Mouse (Mus musculus) heart, embryonic 13.5 days (tissue): ENCODE measurements at regions not wholly inside any gene's neighbourhood (a gene's known extent, or its start where the extent isn't known, plus 50 kb on each side); places are given as distances from the start of the nearest gene placed in this dataset.

Experiments
- ATAC-seq: fragments of 200-750 bp; cut with Nextera tagmentation; 2 replicates; pipeline ENCODE4 v1.8.0; 2017; ENCODE audit warnings: moderate TSS enrichment; ENCODE audit not compliant: insufficient number of reproducible peaks, low FRiP score, low TSS enrichment; ENCODE audit errors: extremely low read depth
- H3K27ac ChIP-seq: fragments of 300-500 bp; sonication (generic); replicated peaks from 2 replicates; pipeline ENCODE4 v1.5.1; 2015; ENCODE audit warnings: moderate library complexity, mild to moderate bottlenecking, inconsistent platforms
- H3K27me3 ChIP-seq: fragments of 300-500 bp; sonication (generic); replicated peaks from 2 replicates; pipeline ENCODE4 v1.6.1; 2015; ENCODE audit warnings: mild to moderate bottlenecking, inconsistent platforms
- H3K36me3 ChIP-seq: fragments of 300-500 bp; sonication (generic); 2 replicates; pipeline ENCODE4 v1.6.1; 2015; ENCODE audit warnings: mild to moderate bottlenecking, inconsistent platforms
- H3K4me1 ChIP-seq: fragments of 300-500 bp; sonication (generic); 2 replicates; pipeline ENCODE4 v1.6.1; 2015; ENCODE audit warnings: inconsistent platforms
- H3K4me2 ChIP-seq: fragments of 300-500 bp; sonication (generic); 2 replicates; pipeline ENCODE4 v1.6.1; 2015; ENCODE audit warnings: inconsistent platforms, mild to moderate bottlenecking, moderate library complexity
- H3K4me3 ChIP-seq: fragments of 300-500 bp; sonication (generic); 2 replicates; pipeline ENCODE4 v1.5.1; 2015; ENCODE audit warnings: moderate library complexity, mild to moderate bottlenecking, inconsistent platforms
- H3K9ac ChIP-seq: fragments of 300-500 bp; sonication (generic); 2 replicates; pipeline ENCODE4 v1.6.1; 2015; ENCODE audit warnings: inconsistent platforms, mild to moderate bottlenecking, moderate library complexity
- H3K9me3 ChIP-seq: fragments of 300-500 bp; sonication (generic); 2 replicates; pipeline ENCODE4 v1.6.1; 2016; ENCODE audit warnings: inconsistent platforms
- WGBS: fragments of 180-500 bp; shearing (Covaris S2); methylation state at CpG from one replicate; pipeline ENCODE4 v1.1.7; 2015; ENCODE audit warnings: mixed read lengths; 5-methylcytosine and 5-hydroxymethylcytosine counted together

DNA sequence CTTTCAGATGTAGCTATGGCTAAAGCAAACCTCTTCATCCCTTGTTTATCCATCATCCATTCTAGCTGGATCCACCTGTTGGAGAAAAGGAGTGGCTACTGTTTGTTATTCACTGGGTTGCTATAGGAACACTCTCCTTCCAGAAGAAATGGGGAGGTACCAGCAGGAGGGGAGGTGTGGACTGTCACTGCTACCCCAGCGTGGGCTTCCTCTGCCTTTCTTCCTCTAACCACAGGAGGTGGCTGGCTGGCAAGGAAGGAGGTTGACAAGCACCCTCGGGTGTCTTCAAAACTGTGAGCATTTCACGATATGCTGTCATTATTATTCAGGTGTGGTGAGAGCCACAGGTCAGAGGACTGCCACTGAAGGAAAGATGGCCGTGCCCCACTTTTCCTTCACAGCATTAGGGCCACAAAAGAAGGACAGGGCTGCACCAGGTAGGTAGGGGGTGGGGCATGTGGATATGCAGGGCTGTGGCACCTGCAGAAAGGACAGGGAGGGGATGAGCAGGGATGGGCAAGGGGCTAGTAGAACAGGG, 122.2 kb downstream of the Plxna1 start:
- Histone ChIP-seq H3K27me3 (peaks cover 51% of the 10 kb centered on the region), H3K9ac (no peak overlapping the region), H3K9me3 (no peaks in the 10 kb centered on the region), H3K4me3 (no peak overlapping the region), H3K4me1 (peaks cover 17% of the 10 kb centered on the region), H3K36me3 (no peaks in the 10 kb centered on the region), H3K4me2 (no peak overlapping the region), H3K27ac (no peak overlapping the region)
- 23% methylated on average over 4 of the region's 4 CpGs for WGBS
- ATAC-seq: no peak

DNA sequence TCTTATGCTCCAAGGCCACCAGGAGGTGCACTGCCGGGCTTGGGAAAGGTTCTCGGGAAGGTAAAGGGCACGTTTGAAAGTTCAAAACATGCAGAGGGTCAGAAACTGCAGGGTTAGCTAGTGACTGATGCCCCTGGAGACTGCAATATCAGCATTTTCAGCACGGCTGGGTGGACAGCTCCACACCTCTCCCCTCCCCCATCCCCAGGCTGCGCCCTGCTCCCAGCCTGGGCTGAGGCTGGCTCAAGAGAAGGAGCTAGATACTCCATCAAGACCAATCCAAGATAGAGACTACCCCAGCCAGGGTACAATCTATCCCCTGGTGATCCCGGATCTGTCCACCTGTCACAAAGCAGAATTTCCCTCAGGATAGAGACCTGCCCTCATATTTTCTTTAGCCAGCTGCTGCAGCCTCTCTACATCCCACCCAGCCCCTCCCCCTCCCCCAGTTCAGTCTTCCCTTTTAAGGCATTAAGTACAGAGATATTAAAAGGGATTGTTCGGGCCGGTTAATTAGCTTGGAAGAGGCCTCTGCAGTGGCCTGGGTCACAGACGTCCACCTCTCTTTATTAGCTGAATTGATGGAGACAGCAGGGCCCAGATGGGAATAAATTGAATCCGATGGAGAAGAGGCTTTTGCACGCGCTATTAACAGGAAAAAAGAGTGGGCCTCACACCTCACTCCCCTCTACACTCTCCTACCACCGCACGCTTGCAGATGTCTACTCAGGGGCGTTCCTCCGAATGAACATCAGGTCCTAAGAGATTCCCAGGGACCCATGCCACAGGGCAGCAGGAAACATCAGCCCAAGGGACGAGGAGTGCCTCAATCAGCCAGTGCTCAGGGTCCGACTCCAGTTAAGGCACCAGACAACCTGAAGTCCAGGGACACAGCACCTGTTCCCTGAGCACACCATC, 119.8 kb downstream of the Plxna1 start:
- H3K27me3 ChIP-seq: peaks cover 33% of the 10 kb centered on the region
- H3K4me3 ChIP-seq: no peak overlapping the region
- H3K36me3 ChIP-seq: no peaks in the 10 kb centered on the region
- no peak overlapping the region for H3K4me2 ChIP-seq
- 27% methylated on average over 18 of the region's 18 CpGs for WGBS
- no peaks in the 10 kb centered on the region for H3K9me3 ChIP-seq
- ATAC-seq: no peak
- peaks cover 17% of the 10 kb centered on the region for H3K4me1 ChIP-seq
- no peak overlapping the region for H3K9ac ChIP-seq
- H3K27ac ChIP-seq: no peak overlapping the region

DNA sequence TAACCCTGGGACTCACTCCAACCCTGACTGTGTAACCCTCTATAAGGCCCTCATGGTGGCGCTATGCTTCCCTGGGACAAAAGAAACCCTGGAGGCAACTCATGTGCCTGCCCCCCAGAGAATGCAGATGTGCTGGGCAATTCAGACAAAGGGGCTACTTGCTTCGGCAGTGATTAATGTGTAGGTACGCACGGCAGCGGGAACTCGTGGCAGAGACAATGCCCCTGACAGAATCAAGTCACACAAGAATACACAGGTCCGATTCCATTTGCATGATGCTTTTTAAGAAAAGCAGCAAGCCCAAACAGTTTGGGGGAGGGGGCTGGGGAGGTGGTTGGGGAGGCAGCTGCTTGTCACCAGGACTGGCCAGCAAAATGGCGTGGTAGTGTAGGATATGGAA, 116.9 kb downstream of the Plxna1 start:
- Histone ChIP-seq H3K4me2 (no peak overlapping the region), H3K9me3 (no peaks in the 10 kb centered on the region), H3K27ac (no peak overlapping the region), H3K27me3 (peaks cover 25% of the 10 kb centered on the region), H3K4me1 (no peaks in the 10 kb centered on the region), H3K9ac (no peak overlapping the region), H3K36me3 (no peaks in the 10 kb centered on the region), H3K4me3 (no peak overlapping the region)
- 74% methylated on average over 8 of the region's 8 CpGs for WGBS
- ATAC-seq: no peak

DNA sequence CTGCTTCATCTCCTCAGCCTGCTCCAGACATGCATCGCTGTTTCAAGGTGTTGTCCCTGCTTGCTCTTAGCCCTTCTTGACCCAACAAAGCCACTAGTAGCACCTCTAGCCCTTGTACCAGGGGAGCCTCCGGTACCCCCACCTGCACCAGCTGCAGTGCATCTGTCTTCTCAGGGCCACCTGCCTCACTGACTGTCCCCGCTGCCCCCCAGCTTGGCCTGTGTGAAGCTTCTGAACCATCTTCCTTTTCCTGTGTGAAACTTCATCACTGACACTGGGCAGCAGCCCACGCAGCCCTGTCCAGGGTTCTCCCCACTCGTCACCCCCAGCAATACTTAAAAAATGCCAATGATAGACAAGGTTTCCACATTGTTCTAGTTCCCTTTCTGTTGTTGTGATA, 116.2 kb downstream of the Plxna1 start:
- 72% methylated on average over 5 of the region's 5 CpGs for WGBS

DNA sequence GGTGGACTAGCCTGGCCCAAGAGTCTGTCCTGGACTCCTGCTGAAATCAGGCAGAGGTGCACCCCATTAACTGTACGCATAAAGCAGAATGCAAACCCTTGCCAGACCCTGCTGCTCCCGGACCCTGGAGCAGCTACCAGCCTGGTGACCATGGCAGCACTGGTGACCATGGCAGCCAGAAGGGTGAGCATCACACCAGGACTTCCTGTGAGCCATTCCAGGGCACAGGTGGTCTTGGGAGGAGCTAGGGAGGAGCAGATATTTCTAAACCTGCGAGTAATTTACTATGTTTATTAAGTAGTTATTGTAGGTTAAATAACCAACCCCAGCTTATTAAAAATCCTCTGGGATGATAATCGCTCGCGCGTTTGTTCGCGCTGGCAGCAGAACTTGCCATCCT, 113.8 kb downstream of the Plxna1 start:
- no peak overlapping the region for H3K27ac ChIP-seq

More for the DNA sequence above, 116.2 kb downstream of the Plxna1 start:
- H3K27me3 ChIP-seq: peaks cover 25% of the 10 kb centered on the region
- no peak overlapping the region for H3K27ac ChIP-seq
- H3K9ac ChIP-seq: no peak overlapping the region
- no peak overlapping the region for H3K4me3 ChIP-seq
- ATAC-seq: no peak
- no peak overlapping the region for H3K4me2 ChIP-seq
- no peaks in the 10 kb centered on the region for H3K4me1 ChIP-seq
- no peaks in the 10 kb centered on the region for H3K9me3 ChIP-seq
- no peaks in the 10 kb centered on the region for H3K36me3 ChIP-seq

DNA sequence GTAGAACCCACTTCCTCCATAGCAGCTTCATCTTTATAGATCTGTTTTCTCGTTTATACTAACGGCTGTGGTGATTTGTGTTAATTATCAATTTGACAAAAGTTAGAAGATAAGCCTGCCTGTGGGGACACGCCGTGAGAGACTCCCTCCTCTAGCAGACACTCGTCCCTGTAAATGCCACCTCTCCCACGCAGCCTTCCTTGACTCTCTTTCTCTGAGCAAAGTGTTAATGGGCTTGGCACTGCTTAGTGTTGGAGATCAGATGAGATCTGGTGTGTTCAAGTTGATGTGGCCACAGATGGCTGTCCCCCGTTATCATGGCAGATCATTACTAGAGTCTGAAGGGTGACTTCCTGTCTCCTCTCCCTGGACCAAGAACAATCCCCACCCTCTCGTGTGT, 113.1 kb downstream of the Plxna1 start:
- no peaks in the 10 kb centered on the region for H3K4me1 ChIP-seq
- H3K9me3 ChIP-seq: no peaks in the 10 kb centered on the region
- 61% methylated on average over 8 of the region's 8 CpGs for WGBS
- H3K27me3 ChIP-seq: peaks cover 7% of the 10 kb centered on the region; the same call in 1 of the 2 replicates
- H3K4me2 ChIP-seq: no peak overlapping the region
- ATAC-seq: no peak
- H3K27ac ChIP-seq: no peak overlapping the region
- no peaks in the 10 kb centered on the region for H3K36me3 ChIP-seq
- no peak overlapping the region for H3K4me3 ChIP-seq
- H3K9ac ChIP-seq: no peak overlapping the region

More for the DNA sequence above, 113.8 kb downstream of the Plxna1 start:
- Histone ChIP-seq H3K27me3 (peaks cover 9% of the 10 kb centered on the region), H3K9ac (no peak overlapping the region), H3K4me1 (no peaks in the 10 kb centered on the region), H3K4me2 (no peak overlapping the region), H3K9me3 (no peaks in the 10 kb centered on the region), H3K4me3 (no peak overlapping the region), H3K36me3 (no peaks in the 10 kb centered on the region)
- ATAC-seq: no peak
- 86% methylated on average over 9 of the region's 9 CpGs for WGBS

DNA sequence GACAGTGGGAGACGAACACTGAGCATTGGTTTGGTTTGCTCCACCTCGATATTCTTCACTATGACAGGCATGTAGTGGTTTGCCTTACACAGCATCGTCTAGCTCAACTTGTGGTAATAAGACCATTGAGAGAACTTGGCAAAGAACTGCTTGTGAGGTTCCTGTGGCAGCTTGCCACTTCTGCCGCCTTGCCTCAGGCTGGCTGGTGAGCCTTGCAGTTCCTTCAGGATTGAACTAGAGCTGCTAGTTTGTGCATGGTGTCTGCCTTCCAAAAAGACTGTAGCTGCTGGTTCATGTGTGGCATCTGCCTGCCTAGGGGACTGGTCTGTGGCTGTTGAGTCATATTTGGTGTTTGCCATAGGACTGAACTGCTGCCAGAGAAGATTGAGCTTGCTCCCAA, 110.8 kb downstream of the Plxna1 start:
- Histone ChIP-seq H3K9me3 (no peaks in the 10 kb centered on the region), H3K27ac (no peak overlapping the region), H3K4me3 (no peak overlapping the region), H3K4me2 (no peak overlapping the region), H3K4me1 (no peaks in the 10 kb centered on the region), H3K27me3 (no peaks in the 10 kb centered on the region), H3K36me3 (no peaks in the 10 kb centered on the region), H3K9ac (no peak overlapping the region)
- 72% methylated on average over 4 of the region's 4 CpGs for WGBS
- no peak for ATAC-seq

DNA sequence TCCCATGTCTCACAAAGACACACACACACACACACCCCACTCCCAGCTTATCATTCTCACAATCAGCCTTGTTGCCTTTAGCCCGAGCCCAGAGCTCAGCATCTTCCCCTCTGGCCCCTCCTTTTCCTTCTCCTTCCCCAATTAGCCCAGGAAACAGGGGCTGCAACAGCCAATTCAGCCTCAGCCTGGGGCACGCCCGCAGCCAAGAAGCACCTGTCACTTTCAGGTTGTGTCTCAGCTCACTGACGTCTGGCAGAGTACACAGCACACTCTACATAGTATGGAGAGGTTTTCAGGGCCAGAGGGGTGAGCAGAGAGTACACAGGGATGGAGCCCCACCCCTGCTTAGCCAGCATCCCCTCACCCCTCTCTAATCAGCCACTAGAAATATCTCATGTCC, 106.4 kb downstream of the Plxna1 start:
- no peak for ATAC-seq
- H3K27ac ChIP-seq: no peak overlapping the region
- H3K27me3 ChIP-seq: no peaks in the 10 kb centered on the region; the same call in 1 of the 2 replicates
- H3K9ac ChIP-seq: no peak overlapping the region
- H3K4me1 ChIP-seq: no peaks in the 10 kb centered on the region
- H3K4me3 ChIP-seq: no peak overlapping the region
- H3K4me2 ChIP-seq: no peak overlapping the region
- no peaks in the 10 kb centered on the region for H3K36me3 ChIP-seq
- no peaks in the 10 kb centered on the region for H3K9me3 ChIP-seq
- 30% methylated on average over 4 of the region's 4 CpGs for WGBS

DNA sequence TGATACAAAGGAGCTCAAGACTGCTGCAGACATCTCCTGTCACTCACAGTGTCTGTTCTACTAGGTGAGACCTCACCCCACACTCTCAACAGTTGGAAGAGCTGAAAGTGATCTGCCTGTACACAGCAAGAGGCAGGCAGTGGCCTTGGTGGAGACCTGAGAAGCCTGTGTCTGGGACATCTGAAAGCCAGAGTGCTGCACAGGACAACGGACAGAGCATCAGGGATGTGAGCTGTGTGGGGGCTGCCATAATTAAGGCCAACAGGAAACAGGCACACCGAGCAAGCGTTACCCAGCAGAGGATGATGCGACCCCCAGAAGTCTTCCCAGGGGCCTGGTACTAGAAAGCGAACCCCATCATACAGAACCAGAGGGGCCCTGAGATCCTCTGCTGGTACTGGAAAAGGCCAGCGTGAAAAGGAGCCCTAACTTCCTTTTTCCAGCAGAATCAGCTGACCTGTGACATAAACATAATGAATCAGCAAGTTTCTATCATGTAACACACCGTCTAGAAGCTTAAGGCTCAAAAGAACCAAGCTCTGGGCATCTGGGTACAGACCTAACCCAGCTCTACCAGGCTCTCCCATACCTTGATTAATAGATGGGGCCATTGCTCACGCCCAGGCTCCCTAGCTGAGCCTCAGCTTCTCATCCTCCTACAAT, 105.7 kb downstream of the Plxna1 start:
- H3K27ac ChIP-seq: no peak overlapping the region
- H3K27me3 ChIP-seq: no peaks in the 10 kb centered on the region; the same call in 1 of the 2 replicates
- H3K4me3 ChIP-seq: no peak overlapping the region
- H3K9ac ChIP-seq: no peak overlapping the region
- no peak for ATAC-seq
- 64% methylated on average over 8 of the region's 8 CpGs for WGBS
- no peaks in the 10 kb centered on the region for H3K36me3 ChIP-seq
- H3K9me3 ChIP-seq: no peaks in the 10 kb centered on the region
- no peaks in the 10 kb centered on the region for H3K4me1 ChIP-seq
- H3K4me2 ChIP-seq: no peak overlapping the region

DNA sequence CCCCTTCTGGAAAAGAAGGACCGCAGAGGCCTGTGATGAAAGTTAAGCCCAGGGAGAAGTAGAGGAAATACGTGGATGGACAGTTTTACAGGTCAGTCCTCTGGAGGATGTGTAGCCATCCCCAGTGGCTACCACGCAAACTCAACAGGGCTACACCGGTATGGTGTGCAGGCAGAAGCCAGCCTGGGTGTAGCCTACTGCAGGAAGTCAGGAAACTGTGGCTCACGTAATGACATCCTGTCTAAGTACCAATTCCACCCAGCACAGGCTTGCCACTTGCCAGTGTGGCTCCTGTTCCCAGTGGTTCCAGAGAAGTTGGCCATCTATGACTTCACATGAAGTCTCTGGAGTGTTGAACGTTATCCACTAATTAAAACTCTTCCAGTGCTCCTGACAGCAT, 105.0 kb downstream of the Plxna1 start:
- Histone ChIP-seq H3K9me3 (no peaks in the 10 kb centered on the region), H3K4me3 (no peak overlapping the region), H3K27me3 (no peaks in the 10 kb centered on the region; the same call in 1 of the 2 replicates), H3K4me2 (no peak overlapping the region), H3K4me1 (no peaks in the 10 kb centered on the region), H3K9ac (no peak overlapping the region), H3K27ac (no peak overlapping the region), H3K36me3 (no peaks in the 10 kb centered on the region)
- ATAC-seq: no peak
- 73% methylated on average over 6 of the region's 6 CpGs for WGBS

DNA sequence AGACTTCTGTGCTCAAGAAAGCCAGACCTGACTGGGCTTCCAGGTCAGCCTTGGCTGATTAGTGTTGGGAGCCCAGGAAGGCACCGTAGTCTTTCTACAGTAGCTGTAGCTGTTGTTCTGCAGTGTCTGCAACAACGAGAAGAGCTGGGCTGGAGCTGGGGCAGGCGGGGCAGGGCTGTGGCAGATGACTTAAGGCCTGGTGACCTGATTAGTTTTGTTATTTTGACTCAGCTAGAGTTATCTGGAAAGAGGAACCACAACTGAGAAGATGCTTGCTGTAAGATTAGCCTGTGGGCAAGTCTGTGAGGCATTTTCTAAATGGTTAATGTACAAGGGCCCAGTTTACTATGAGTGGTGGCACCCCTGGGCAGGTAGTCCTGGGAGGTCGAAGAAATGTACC, 104.3 kb downstream of the Plxna1 start:
- ATAC-seq: no peak
- H3K36me3 ChIP-seq: no peaks in the 10 kb centered on the region
- no peaks in the 10 kb centered on the region for H3K9me3 ChIP-seq
- no peak overlapping the region for H3K9ac ChIP-seq
- no peaks in the 10 kb centered on the region; the same call in 1 of the 2 replicates for H3K27me3 ChIP-seq
- H3K4me2 ChIP-seq: no peak overlapping the region
- H3K4me3 ChIP-seq: no peak overlapping the region
- WGBS: 63% methylated on average over 4 of the region's 4 CpGs
- H3K4me1 ChIP-seq: no peaks in the 10 kb centered on the region
- H3K27ac ChIP-seq: no peak overlapping the region
